Mouse (Mus musculus) v-Abl transformed pro-B cells (cell line): Measurements from ENCODE around the gene Apol8.

Source experiments
- in situ Hi-C, 2 experiments: fragments of 400-800 bp; cut with MboI; formaldehyde crosslinking; loops; one replicate each; pipeline ENCODE4 v1.15.1; 2025; ENCODE audit not compliant: unreplicated experiment in 2 of 2

Apol8 gene

DNA sequence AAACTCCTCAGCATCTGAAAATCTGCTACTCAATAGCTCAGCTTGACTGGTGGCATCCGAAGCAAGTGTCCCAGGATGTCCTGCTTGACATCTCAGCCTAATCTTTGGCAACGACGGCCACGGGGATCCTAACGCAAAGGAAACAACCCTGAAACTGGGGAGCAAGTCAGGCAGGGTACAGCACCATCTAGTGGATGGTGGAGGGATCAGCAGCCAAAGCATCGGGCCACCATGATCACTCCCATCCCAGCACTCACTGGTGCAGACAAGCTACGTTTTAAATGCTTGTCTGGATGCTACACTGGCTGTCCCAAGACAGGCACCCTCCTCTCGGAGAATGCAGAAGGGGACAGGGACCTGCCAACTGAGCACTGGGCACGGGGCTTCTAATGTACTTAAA, at the start of gene Apol8:
Gene Apol8 (minus strand): TSS at position 156 of the 400 bp plus-strand sequence.
- in situ Hi-C loops, result loop anchor here in 1 of 2 experiments (25.0 kb wide), 1 partner anchor 405 kb away; the partner anchor contains the start of gene Ift27

DNA sequence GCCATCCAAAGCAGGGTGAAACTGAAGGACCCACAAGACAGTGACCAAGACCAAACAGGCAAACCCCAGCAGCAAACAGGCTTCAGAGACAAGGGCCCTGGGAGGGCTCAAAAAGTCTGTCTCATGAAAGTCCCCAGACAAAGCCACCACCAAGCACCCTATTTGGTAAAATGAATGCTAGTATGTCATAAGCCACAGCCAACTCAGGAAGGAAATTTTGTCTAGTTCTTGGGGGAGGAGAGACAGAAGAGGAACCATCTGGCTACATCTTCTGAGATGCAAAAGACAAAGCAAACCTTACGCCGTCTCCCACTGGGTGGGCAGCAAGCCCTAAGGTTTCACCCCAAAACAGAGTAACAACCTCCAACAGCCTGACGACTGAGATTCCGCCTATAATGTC, 48.9 kb upstream of the Apol8 start:
- in situ Hi-C loops, result no loop called here

DNA sequence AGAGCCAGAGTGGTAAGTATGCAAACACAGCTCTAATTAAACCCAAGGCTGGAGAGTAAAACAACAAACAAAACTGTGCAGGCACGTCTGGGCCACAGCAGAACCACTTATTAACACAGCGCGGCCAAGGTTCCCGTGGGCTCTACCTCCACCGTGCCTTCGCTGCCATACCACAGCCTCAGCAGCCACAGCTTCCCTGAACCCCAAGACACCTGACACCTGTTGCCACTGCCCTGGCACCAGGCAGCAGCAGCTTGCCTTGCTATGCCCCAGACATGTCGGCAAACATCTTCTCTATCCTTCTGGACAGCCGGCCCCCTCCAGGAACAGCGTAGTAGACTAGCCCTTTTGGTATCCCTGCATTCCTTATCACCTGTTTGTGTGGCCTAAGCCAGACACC, 48.1 kb upstream of the Apol8 start:
- in situ Hi-C loops, result no loop called here

DNA sequence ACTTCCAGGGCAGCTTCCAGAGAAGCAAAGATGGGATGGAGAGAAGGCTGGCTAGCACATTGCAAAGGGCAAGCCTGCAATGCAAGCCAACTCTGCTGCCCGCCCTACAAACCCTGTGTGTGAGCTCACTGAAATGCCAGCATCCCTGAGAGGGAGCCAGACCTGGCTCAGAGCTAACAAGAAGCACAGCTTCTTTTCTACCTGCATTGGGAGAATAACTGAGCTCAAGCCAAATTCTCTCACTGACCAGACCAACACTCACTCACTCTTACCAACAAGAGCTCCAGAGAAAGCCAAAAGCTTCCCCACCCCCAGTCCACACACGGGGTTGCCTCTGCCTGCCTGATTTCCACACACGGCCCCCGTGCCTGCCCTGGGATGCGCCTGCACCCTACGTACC, 47.7 kb upstream of the Apol8 start:
- in situ Hi-C loops, result no loop called here

DNA sequence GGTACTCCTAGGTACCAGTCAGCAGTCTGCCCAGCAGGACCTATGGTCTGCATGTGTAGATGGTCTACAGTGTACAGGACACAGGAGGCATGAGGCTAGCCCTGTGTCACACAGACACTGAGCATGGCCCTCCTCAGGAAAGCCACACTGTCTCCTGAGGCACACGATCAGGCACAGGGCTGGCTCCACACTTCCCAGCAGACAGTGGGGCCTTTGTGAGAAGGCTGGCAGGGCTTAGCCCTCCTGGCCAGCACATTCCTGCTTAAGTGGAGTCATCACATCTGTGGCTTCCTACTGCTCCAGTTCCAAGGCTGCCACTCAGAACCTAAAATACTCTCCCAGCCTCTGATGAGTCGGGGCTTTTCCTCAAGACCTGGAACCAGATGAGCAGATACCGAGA, 46.9 kb upstream of the Apol8 start:
- in situ Hi-C loops, result no loop called here

DNA sequence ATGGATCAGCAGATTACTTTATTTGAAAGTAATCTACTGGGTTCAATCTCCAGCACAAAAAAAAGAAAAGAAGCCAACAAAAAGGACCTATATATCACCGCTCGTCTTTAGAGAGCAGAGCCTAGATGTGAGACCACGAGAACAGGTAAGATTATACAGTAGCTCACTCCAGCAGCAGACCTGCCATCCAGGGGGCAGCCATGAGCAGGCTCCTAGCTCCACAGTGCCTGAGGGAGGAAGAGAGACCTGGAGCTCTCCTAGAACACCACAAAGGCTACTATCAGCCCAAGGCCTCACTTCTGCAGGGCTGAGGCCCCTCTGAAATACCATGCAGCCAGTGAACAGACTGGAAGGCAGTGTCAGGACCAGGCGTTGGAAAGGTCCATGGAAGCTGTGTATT, 46.2 kb upstream of the Apol8 start:
- in situ Hi-C loops, result no loop called here

DNA sequence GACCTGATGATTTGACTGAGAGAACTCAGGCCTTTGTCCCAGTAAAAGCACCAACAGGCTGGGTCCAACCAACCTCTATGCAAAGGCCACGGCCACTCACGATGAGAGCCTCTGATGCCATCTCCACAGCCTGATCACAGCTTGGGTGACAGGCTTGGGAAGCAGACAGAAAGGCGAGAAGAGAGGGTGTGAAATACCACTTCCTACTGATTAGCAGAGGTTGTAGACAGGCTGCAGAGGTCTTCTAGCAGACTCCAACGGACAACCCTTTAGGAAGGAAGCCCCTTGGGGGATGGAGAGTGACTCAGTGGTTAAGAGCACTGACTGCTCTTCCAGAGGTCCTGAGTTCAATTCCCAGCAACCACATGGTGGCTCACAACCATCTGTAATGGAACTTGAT, 44.4 kb upstream of the Apol8 start:
- in situ Hi-C loops, result no loop called here

DNA sequence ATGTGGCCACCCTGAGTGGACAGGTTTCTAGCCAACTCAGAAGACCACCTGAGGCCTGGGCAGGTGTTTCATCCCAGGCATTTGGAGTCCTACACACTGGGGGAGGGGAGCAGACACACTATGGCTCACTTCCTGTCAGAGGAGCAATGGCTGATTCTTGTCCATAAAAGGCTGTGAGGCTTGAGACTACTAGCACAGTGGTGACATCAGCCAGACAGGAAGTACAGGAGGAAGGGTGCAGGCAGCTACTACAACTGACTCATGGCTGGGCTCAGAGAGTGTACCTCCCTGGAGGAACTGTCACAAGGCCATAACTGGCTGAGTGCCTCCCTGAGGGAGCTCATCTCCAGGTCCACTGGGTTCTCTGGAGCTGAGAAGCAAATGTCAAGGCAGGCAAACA, 43.7 kb upstream of the Apol8 start:
- in situ Hi-C loops, result no loop called here

DNA sequence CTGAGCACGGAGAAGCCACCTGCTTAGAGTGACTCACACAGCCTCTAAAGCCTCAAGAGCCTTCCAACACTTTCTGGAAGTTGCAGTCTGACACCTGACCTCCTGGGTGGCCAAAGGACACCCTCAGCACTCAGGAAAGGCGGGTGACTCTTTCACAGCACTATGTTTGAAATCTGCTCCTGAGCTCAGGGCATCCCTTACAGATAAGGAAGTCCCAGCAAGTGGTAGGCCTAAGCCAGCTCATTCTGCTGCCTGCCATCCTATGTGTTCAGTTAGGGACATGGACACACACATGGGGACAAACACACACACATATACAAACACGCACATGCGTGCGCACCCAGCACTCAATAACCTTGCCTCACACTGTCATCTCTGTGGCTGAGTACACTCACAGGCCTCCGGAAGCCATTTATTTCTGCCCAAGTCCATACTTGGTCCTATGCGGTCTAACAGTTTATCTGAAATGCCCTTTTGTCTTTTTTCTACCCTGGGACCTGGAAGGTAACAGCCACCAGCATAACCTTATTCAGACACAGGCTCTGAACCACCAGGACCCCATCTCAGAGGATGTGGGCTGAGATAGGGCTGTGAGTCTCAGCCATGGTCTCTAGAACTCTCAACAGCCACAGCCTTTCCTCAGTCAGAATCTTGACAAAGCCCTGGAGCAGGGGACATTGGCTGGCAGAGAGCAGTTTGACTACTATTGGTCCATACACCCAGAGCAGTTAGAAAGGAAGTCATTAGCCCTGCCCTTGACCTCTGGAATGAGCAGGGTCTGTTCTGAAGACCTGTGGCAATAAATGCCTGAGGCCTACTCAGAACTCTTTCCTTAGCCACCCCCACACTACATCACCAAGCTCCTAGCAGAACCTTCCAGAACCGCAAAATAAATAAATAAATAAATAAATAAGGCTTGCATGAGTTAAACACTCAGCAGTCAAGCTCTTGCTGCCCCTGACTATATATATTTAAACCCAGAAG, 43.0 kb upstream of the Apol8 start:
- in situ Hi-C loops, result loop anchor here (25.0 kb wide), 2 partner anchors 363 to 563 kb away; partner anchors contain the start of gene Ift27 (in 1 of the 2)

DNA sequence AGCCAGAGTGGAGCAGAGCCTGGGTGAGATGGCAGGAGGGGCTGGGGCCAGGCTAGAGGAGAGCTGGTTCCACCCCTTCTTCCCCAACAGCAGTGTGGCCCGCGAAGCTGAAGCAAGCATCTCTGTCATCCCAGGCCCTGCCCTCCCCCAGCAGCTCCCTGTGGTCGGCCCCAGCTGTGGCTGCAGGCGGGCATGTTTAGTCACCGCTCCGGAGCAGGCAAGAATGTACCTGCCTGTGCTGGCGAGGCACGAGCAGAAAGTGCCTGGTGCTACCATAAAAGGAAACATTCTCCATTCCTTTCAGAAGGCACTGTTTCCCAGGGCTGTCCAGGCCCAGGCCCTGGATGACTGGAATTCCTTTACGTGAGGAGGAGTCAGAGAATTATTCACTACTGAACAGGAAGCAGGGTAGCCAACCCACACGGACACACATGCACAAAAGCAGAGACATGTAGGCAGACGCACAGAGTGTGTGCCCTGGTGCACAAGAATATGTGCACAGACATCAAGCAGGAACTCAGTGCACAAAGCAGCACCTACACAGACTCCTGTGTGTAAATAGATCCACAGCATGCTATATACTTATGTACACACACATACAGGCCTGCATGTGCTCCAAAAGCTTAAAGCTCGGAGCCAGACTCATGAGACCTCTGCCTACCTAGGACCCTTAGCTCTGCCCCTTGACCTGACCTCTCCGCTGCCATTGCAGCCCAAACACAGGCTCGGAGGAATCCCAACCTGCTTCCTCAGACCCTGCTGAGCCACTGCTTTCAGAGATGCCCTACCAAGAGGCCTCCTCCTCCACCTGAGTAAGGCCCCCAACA, 42.1 kb upstream of the Apol8 start:
- in situ Hi-C loops, result loop anchor here (25.0 kb wide), 2 partner anchors 363 to 563 kb away; partner anchors contain the start of gene Ift27 (in 1 of the 2)

DNA sequence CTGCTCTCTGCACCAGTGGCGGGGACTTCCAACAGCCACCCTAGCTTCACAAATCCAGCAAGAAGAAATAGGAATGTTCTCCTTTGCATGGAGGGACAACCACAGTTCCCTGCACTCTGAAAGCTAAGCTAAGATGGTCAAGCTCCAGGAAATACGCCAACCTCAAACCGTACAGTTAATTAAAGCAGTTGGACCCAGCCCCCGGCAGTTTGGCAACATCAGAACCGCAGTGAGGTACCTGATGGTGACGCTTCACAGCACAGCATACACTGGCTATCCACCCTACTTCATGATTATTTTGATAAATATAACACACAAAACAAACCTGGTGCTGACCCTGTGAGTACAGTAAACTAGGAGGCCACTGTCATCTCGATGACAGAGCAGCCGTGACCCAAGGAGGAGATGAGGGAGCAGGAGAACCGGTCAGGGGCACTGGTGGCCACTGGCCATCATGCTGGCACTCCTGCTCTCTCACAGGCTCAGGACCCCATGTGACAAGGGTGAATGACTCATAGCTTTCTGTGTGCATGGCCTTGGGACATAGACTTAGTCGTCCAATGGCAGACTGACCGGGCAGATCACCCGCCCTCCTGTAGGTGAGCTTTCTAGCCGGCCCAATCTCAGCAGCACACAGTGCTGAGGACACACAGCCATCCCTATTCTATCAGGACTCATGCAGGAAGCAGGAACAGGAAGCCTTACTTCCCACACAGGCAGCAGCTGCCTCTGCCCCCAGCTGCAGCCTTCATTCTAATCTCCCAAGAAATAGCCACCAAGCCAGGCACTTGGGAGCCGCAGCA, 41.0 kb upstream of the Apol8 start:
- in situ Hi-C loops, result loop anchor here (25.0 kb wide), 2 partner anchors 364 to 564 kb away; partner anchors contain the start of gene Ift27 (in 1 of the 2)

DNA sequence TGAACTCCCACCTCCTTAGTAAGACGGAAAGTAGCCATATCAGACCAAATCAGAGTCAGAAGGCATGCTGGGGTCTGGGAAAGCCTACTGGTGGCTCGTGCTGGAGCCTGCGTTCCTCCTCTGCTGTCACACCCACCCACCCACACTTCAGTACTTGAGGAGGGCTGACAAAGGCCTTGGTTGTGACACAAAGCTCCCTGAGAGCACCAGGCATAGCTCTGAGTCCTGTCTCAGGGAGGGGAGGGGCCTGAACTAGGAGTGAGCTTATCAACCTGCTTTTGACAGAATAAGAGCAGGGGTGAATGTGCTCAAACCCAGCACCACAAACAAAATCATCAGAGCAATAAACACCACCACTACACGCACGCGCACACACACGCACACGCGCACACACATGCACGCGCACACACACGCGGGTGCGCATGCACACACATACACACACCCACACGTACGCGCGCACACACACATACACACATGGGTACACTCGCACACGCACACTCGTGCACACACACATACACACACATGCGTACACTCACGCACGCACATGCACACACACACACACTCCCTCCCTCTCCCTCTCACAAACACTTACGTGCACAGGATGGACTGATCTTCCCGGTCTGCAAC, 39.7 kb upstream of the Apol8 start:
- in situ Hi-C loops, result loop anchor here (25.0 kb wide), 2 partner anchors 366 to 566 kb away; partner anchors contain the start of gene Ift27 (in 1 of the 2)

DNA sequence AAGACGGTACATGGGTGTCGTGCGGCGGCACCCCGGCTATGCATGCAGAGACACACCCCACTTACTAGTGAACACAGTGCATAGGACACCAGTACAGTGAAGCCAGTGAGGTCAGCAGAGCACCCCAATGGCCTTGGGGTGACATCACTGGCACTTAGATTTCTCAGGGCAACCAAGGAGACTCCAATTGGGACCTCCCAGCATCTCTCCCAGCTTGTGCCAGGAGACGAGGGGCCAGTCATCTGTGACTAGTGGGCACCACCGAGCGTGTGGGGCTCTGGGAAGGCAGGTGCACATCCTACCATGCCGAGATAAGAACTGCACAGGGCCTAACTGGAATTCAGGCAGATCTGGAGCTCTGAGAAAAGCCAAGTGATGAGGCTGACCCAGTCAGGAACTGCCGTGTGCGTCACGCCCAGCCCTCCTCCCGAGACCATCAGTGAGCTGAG, 38.1 kb upstream of the Apol8 start:
- in situ Hi-C loops, result loop anchor here (5.0 to 25.0 kb wide), 3 partner anchors 52 to 567 kb away; partner anchors contain the start of gene Ift27 (in 1 of the 2)

DNA sequence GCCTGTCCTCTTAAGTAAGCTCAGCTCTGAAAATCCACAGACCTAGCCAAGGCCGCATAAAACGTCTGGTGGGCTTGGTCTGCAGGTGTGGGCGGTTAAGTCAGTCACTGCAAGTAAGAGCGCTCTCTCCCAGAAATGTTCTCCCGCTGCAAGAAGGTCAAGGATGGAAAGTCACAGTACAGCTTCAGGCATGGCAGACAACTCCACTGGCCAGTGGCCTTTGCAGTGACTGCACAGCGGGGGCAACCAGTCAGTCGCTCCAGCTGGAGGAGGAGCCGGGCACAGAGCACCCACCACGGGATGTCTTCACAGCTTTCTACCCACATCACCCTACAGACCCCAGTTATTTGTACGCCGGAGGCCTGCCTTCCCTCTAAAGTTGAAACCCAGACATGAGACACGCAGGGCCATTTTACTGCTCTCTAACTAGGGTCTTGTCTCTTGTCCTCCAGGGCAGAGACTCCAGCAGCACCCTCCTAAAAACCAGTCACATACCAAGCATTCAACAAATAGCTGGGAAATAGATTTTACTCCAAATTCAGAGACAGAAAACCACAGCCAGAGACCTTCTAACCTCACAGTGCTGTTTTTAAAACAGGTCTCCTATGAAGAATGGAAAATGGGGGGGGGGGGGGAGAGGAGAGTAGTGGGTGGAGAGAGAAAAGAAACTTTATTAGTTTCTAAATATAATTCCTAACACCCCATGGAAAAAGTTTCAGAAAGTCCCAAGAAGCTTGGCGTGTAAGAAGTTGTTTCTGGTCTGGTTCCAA, 37.5 kb upstream of the Apol8 start:
- in situ Hi-C loops, result loop anchor here (5.0 to 25.0 kb wide), 3 partner anchors 53 to 568 kb away; partner anchors contain the start of gene Ift27 (in 1 of the 2)

DNA sequence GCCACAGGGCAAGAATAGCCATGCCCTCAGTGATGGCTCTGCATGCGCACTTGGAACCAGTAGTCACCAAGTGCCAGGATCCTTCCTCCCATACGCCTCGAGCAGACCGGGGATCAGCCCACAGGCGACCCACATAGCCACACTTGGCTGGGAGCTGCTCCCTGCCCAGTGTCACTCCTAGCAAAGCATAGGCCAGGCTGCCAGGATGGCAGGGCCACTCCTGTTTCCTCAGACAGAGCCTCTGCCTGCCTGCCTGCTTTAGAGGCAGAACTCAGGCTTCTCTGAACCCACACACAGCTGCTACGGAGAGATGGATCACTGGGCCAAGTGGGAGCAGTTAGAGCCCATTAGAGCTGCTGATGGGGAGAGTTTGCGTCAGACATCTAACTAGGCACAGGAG, 36.8 kb upstream of the Apol8 start:
- in situ Hi-C loops, result loop anchor here (5.0 to 25.0 kb wide), 3 partner anchors 54 to 569 kb away; partner anchors contain the start of gene Ift27 (in 1 of the 2)

DNA sequence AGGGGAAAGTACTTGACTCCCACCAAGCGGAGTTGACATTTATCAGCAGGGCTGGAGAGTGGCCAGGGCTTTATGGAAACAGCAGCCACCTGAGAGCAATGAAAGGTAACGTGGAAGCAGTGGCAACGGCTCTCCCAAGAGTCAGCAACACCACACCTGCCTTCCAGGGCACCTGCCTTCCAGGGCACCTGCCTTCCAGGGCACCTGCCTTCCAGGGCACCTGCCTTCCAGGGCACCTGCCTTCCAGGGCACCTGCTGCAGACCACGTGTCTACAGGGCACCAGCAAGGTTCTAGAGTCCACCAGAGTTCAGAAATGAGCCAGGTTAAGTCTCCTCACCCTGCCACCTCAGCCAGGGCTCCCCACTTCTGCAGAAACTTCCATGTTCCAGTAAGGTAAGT, 36.3 kb upstream of the Apol8 start:
- in situ Hi-C loops, result loop anchor here (5.0 to 25.0 kb wide), 3 partner anchors 54 to 569 kb away; partner anchors contain the start of gene Ift27 (in 1 of the 2)

DNA sequence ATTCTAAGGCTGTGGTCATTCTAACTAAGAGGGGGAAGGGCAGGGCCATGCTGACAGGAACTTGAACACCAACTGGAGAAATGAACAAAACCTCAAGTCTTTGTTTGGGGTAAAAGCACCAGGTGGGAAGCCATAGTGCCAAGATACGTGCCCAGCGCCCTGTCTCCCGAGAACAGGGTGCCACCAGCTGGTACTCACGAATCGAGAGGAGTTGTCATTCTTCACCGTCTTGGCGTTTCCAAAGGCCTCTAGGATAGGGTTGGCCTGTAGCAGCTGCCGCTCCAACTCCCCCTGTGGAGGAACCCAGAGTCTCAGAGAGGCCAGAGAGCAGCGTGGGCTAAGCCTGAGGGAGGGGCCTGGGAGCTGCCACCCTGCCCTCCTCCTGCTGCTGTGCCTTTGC, 35.3 kb upstream of the Apol8 start:
- in situ Hi-C loops, result loop anchor here (5.0 to 25.0 kb wide), 3 partner anchors 55 to 570 kb away; partner anchors contain the start of gene Ift27 (in 1 of the 2)
